Comparison of ENCODE assay signal across 16 mouse cellular contexts in genomic region chr15:12233021-12233420, GRCm38 (mm10). TPM values are rescaled to one million over a fixed set of nuclear protein-coding genes. Genes with fewer than 3 reads are reported as not detected.
DNase-seq lines count a peak whose midpoint lies in the region; ATAC-seq and TF ChIP-seq lines count a peak whose summit lies in the region.
"Had no signal": no experiment of that assay in that cellular context is flagged by ENCODE, and none has a peak within 500 bp of the region (broad histone marks: within the 10 kb centered on the region; RNA-seq: fewer than 3 reads in every experiment).

No protein-coding gene starts in this region.

- H3K36me3 ChIP-seq in liver, adult 2 months (ENCODE audit: control insufficient read depth, insufficient read depth, low read length): peaks cover 12% of the 10 kb centered on the region
- peaks cover 39% of the 10 kb centered on the region for H3K36me3 ChIP-seq in liver, postnatal 0 days (replicated peaks; ENCODE audit: insufficient read depth, low read length)

- WGBS in liver, adult 2 months: 79% methylated on average over 4 of the region's 4 CpGs
- WGBS in liver, postnatal 0 days (ENCODE audit: insufficient replicate concordance): 76% methylated on average over 4 of the region's 4 CpGs

- TF ChIP-seq EP300 in liver, postnatal 0 days (IDR thresholded peaks at IDR 0.05; ENCODE audit: low read depth): no peak

- no peaks in the 10 kb centered on the region for H3K27me3 ChIP-seq in liver, adult 2 months (ENCODE audit: control insufficient read depth, insufficient read depth, low read length)
- H3K27me3 ChIP-seq in liver, postnatal 0 days (ENCODE audit: insufficient read depth, low read length): no peaks in the 10 kb centered on the region

- H3K4me2 ChIP-seq in liver, postnatal 0 days (ENCODE audit: low read depth, low read length): no peak overlapping the region

- no peak overlapping the region for H3K4me3 ChIP-seq in liver, adult 2 months (ENCODE audit: insufficient read depth, low read depth, low read length)
- H3K4me3 ChIP-seq in liver, postnatal 0 days (ENCODE audit: low read depth, low read length): no peak overlapping the region
- no peak overlapping the region for H3K4me3 ChIP-seq in cortical plate, adult 2 months (ENCODE audit: insufficient read depth, low read length)
- H3K4me3 ChIP-seq: erythroblast, embryonic 14.5 days had no signal

- no peak overlapping the region for H3K9ac ChIP-seq in liver, adult 2 months (ENCODE audit: low read depth, low read length)
- H3K9ac ChIP-seq in liver, postnatal 0 days (replicated peaks): no peak overlapping the region; the same call in 1 of the 2 replicates

- H3K9me3 ChIP-seq in liver, postnatal 0 days (ENCODE audit: low read length): no peaks in the 10 kb centered on the region

- peaks cover 10% of the 10 kb centered on the region; the same call in 1 of the 2 replicates for H3K79me2 ChIP-seq in liver, adult 2 months (ENCODE audit: control insufficient read depth, insufficient read depth, low read length)

- intact Hi-C loops in heart, postnatal 14 days (cut with DNase I): no loop called here

- ATAC-seq in liver, postnatal 0 days: no peak
- ATAC-seq: forebrain, embryonic 14.5 days had no signal

- no peak for TF ChIP-seq CTCF in liver, adult 2 months (IDR thresholded peaks at IDR 0.05; ENCODE audit: low read depth, low read length)
- TF ChIP-seq CTCF in liver, postnatal 0 days (IDR thresholded peaks at IDR 0.05; ENCODE audit: low read depth): no peak
- TF ChIP-seq CTCF in cortical plate, adult 2 months (IDR thresholded peaks at IDR 0.05; ENCODE audit: extremely low read depth, insufficient read depth, low read length): no peak

- H3K4me1 ChIP-seq in liver, adult 2 months (ENCODE audit: control insufficient read depth, insufficient read depth, low read length): peaks cover 4% of the 10 kb centered on the region; the same call in 1 of the 2 replicates
- peaks cover 39% of the 10 kb centered on the region for H3K4me1 ChIP-seq in liver, postnatal 0 days (ENCODE audit: insufficient read depth)
- peaks cover 15% of the 10 kb centered on the region for H3K4me1 ChIP-seq in cortical plate, adult 2 months (ENCODE audit: control insufficient read depth, insufficient read depth, low read length)

- peak; percentile 94 for DNase-seq in heart, adult 11 months
- no peak for DNase-seq in heart, postnatal 14 days
- peak; percentile 26 for DNase-seq in liver, adult 2 months (ENCODE audit: extremely low read depth, low read depth, low spot score)
- no peak for DNase-seq in liver, postnatal 0 days
- peak; percentile 22 for DNase-seq in skeletal muscle tissue, adult 2 months (ENCODE audit: low read depth, low spot score)
- DNase-seq in thymus, postnatal 36 days: no peak
- DNase-seq in layer of hippocampus, postnatal 14 days (ENCODE audit: low spot score in 2 of 2): no peak
- DNase-seq: adrenal gland, adult 8-10 months; cerebellum, adult 11 months; kidney, adult 9 months; kidney, postnatal 4 days; layer of hippocampus, postnatal 36 days; right cerebral cortex, postnatal 25 days had no signal

- no peak for TF ChIP-seq POLR2A in liver, adult 2 months (IDR thresholded peaks at IDR 0.05; ENCODE audit: extremely low read depth, insufficient read depth, low read length)
- TF ChIP-seq POLR2A in cortical plate, adult 2 months (IDR thresholded peaks at IDR 0.05; ENCODE audit: extremely low read depth, insufficient read depth, low read length): no peak

- H3K27ac ChIP-seq in liver, adult 2 months (replicated peaks; ENCODE audit: insufficient read depth, low read depth, low read length): no peak overlapping the region
- H3K27ac ChIP-seq in liver, postnatal 0 days (ENCODE audit: low read depth): no peak overlapping the region
- H3K27ac ChIP-seq in cortical plate, adult 2 months (ENCODE audit: insufficient read depth, low read length): peak overlapping the region; percentile 33

RNA-seq across cellular contexts. Expression of gene Mtmr12, which starts 28.2 kb away (rescaled TPM):
- 10 to 100 TPM; 12.7 to 13.1 TPM for total RNA-seq in heart, postnatal 14 days (2021)
- total RNA-seq in liver, adult 2 months (2014; rRNA removed): 3.4 and 4.4 TPM in 2 replicates
- 5.7 and 6.5 TPM in 2 replicates for polyA plus RNA-seq in liver, adult 2 months (2012; rRNA removed)
- 3.9 and 4.0 TPM in 2 replicates for polyA plus RNA-seq in liver, postnatal 0 days (2015; fragmentation: Nextera tagmentation; extraction: Ambion mirVana)
- 30.5 and 32.0 TPM in 2 replicates for polyA plus RNA-seq in cortical plate, adult 2 months (2012; rRNA removed)
- 10 to 100 TPM; 26.9 to 27.7 TPM for total RNA-seq in layer of hippocampus, postnatal 14 days (2021)

Comparison
In these comparisons a context has a peak if more than half of its experiments do, and no peak if none do; other contexts are left out.
1. DNase-seq: peak in heart, adult 11 months (single experiment), liver, adult 2 months (single experiment) and skeletal muscle tissue, adult 2 months (single experiment); none in heart, postnatal 14 days (0 of 2), liver, postnatal 0 days (single experiment), thymus, postnatal 36 days (0 of 2) and layer of hippocampus, postnatal 14 days (0 of 2).